Mouse (Mus musculus): ENCODE measurements around the gene Mlf1.

The Mlf1 gene

GRCm38 (mm10) chr3:67447143-67447542 lies 73.2 kb downstream of the Mlf1 start:
- DNase-seq (ENCODE audit: low spot score in 2 of 2): no peak
